Mouse (Mus musculus): ENCODE data around the gene Kif24.

Kif24 gene

DNA sequence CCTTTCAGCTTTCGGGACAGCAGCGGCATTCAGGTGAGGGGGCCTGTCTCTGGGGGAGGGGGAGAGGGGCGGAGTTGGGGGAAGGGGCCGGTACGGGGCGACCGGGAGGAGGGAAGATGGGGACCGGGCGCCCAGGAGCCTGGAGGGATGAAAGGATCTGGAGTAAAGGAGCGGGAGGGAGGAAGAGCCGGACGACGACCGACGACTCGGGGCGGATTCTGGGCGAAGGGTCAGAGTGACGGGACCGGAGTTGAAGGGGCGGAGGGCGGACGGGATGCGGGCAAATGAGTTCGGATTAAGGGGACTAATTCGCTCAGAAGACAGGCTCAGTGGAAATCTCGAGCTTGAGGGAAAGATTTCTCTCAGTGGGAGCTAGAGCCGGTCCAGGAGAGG lies 115.5 kb downstream of the Kif24 start:
- no peak for DNase-seq (ENCODE audit: low spot score in 2 of 2)

DNA sequence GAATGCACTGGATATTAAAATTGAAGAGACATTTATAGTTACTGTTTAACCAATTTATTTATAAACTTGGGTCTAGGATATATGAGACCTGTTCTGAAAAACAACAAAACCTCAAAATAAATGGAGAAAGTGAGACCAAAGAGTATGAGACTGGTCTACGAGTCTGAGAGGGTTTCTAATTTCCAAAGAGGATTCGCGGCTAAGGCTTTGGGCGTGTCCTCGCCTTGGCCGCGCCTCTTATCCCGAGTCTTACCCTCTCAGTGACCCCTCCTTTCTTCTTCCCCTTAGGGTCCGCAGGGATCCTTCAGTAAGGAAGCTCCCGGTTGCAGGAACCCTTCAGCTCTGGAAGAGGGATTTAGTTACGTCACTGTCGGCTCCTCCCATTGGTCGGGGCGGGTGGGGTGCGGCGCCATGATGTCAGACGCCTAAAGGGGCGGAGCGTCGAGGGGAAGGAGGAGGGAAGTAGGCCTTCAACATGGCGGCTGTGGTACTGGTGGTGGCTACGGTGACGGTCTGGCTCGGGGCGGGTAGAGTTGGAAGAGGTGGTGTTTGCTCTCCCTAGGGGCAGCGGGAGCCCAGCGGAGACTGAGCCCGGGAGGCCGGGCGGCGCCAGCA lies 116.0 kb downstream of the Kif24 start, which contains the start of gene Ubap1:
Ubap1 (plus strand) TSS at position 413 of the 615 bp plus-strand sequence.
- peak; percentile 81 to 92 for DNase-seq (ENCODE audit: low spot score in 2 of 2)

DNA sequence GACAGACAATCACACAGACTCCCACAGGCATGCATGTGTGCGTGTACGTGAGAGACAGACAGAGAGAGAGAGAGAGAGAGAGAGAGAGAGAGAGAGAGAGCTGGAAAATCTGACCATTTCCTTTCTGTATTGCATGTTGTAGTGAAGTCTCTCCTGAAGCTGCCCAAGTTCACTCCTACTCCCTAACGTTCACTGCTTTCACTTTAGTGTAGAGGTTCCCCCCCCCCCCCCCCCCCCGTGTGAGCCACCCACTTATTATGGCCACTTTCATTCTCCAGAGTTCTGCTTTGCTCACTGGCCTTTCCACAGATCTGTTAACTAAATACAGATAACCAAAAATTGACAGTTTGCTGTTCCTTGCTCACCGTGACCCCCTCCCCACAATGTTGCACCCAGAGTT lies 116.8 kb downstream of the Kif24 start:
- DNase-seq (ENCODE audit: low spot score in 2 of 2): no peak

DNA sequence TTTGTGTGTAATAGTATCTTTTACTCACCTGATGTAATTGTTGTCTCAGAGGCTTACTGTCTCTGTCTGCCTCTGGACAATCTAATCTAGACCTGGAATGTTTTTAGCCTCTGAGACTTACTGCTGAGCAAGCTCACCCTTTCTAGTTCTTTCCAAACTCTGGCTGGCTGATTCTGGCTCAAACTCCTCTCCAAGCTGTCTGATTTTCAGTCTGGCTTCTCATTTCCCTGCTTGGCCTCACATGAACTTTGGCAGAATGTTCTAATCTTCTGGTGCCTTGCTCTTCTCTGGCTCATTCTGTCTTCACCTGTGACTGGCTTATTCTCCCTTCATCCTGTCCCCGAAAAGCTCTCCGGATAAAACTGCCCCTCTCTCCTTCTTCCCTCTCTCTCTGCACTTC lies 118.7 kb downstream of the Kif24 start:
- no peak for DNase-seq (ENCODE audit: low spot score in 2 of 2)

DNA sequence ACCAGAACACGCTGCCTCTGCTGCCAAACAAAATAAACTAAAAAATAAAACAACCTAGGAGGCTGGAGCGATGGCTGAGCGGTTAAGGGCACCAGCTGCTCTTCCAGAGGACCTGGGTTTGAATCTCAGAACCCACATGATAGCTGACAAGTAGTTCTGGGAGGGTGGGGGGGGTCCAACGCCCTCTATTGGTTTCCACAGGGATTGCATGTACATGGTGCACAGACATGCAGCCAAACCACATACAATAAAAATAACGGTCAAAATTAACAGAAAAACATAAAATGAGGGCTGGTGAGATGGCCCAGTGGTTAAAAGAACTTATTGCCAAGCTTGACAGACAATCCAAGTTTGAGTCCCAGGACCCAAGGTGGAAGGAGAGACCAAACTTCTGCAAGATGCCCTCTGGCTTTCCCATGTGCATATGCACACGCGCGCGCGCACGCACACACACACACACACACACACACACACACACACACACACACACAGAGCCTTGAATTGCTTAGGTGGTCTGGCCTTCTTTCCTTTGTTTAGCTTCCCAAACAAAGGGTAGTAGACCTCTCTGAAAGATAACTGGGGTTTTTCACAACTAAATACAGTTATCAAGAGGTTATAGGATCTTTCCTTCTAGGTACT lies 123.7 kb downstream of the Kif24 start:
- no peak for DNase-seq (ENCODE audit: low spot score in 2 of 2)

Measured in cerebellum, postnatal 4 days (tissue).